Mouse (Mus musculus) embryonic fibroblast, embryonic 13.5 days (primary cell): ENCODE measurements around the gene Snrpd3.

Source experiments
- CTCF ChIP-seq: IDR thresholded peaks from 2 replicates; pipeline ENCODE4 v1.5.1; 2011; ENCODE audit warnings: mild to moderate bottlenecking, control low read depth, low read length, moderate library complexity, borderline replicate concordance; ENCODE audit not compliant: insufficient read depth
- POLR2A ChIP-seq: IDR thresholded peaks from 2 replicates; pipeline ENCODE4 v1.6.1; 2011; ENCODE audit warnings: low read depth, mild to moderate bottlenecking, control low read depth, low read length, moderate library complexity

DNA sequence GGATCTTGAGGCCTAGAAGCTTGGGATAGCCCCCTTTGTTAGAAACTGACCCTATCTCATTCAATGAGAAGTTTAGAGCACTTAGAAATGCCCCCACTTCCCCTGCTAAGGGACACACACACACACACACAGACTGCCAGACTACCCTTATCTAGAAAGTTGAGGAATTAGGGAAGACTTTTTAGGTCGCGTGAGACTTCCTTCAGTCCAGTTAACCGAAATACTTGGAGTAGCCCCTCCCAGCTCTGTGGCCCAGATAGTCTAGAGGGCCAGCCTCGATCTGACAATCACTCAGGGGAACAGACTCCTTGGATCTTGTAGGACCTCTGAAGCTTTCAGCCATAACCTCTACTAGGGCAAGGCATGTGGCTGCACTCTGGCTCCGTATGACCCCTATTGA is 50.7 kb downstream of the Snrpd3 start:
- no peak for TF ChIP-seq CTCF
- no peak for TF ChIP-seq POLR2A
